Mouse (Mus musculus) myocyte (in vitro differentiated cells): ENCODE data around the gene Siglece. TPM values are rescaled to one million over a fixed set of nuclear protein-coding genes. Genes with fewer than 3 reads are reported as not detected.

Source experiments
- H3K27me3 ChIP-seq: one replicate; pipeline ENCODE4 v1.6.1; 2011; ENCODE audit not compliant: control insufficient read depth, insufficient read depth, insufficient read length
- H3K36me3 ChIP-seq: one replicate; pipeline ENCODE4 v1.6.1; 2011; ENCODE audit not compliant: control insufficient read depth, insufficient read depth
- H3K4me2 ChIP-seq: one replicate; pipeline ENCODE4 v1.6.1; 2011; ENCODE audit warnings: low read depth, control low read depth
- H3K4me3 ChIP-seq: one replicate; pipeline ENCODE4 v1.5.1; 2011; ENCODE audit warnings: mild to moderate bottlenecking, control low read depth, moderate library complexity
- H3K79me2 ChIP-seq: one replicate; pipeline ENCODE4 v1.6.1; 2011; ENCODE audit not compliant: control insufficient read depth, insufficient read depth
- H3ac ChIP-seq: one replicate; pipeline ENCODE4 v1.6.1; 2011; ENCODE audit not compliant: control insufficient read depth, insufficient read length
- CEBPB ChIP-seq: IDR thresholded peaks from 2 replicates; pipeline ENCODE4 v1.6.1; 2011; ENCODE audit warnings: mild to moderate bottlenecking, moderate library complexity; ENCODE audit not compliant: poor library complexity, insufficient read depth, severe bottlenecking
- E2F4 ChIP-seq: IDR thresholded peaks from one replicate; pipeline ENCODE4 v1.6.1; 2011; ENCODE audit warnings: mild to moderate bottlenecking, control low read depth, moderate library complexity; ENCODE audit not compliant: insufficient read depth
- MAX ChIP-seq: IDR thresholded peaks from one replicate; pipeline ENCODE4 v1.6.1; 2011; ENCODE audit warnings: low read depth, mild to moderate bottlenecking, control low read depth
- MYOD1 ChIP-seq, 3 experiments: IDR thresholded peaks; one replicate each; pipeline ENCODE4 v1.6.1; 2011; ENCODE audit warnings: control low read depth in 2 of 3, low read depth in 2 of 3, mild to moderate bottlenecking in 2 of 3, moderate library complexity in 1 of 3; ENCODE audit not compliant: insufficient read length in 2 of 3, control insufficient read depth in 1 of 3
- MYOG ChIP-seq, 3 experiments: IDR thresholded peaks; one replicate each; pipeline ENCODE4 v1.6.1; 2011; ENCODE audit warnings: control low read depth in 2 of 3, low read depth in 2 of 3, mild to moderate bottlenecking in 2 of 3; ENCODE audit not compliant: insufficient read length in 2 of 3, control insufficient read depth in 1 of 3, insufficient read depth in 1 of 3
- POLR2A ChIP-seq: IDR thresholded peaks from one replicate; pipeline ENCODE4 v1.6.1; 2011; ENCODE audit warnings: low read depth, mild to moderate bottlenecking, control low read depth, moderate library complexity; ENCODE audit not compliant: insufficient read length
- POLR2AphosphoS2 ChIP-seq: IDR thresholded peaks from one replicate; pipeline ENCODE4 v1.6.1; 2011; ENCODE audit warnings: low read depth, control low read depth; ENCODE audit not compliant: insufficient read length
- REST ChIP-seq: IDR thresholded peaks from one replicate; pipeline ENCODE4 v1.6.1; 2011; ENCODE audit warnings: mild to moderate bottlenecking, control low read depth, moderate library complexity; ENCODE audit not compliant: insufficient read depth, insufficient read length
- SRF ChIP-seq: IDR thresholded peaks from one replicate; pipeline ENCODE4 v1.6.1; 2011; ENCODE audit warnings: low read depth; ENCODE audit not compliant: control insufficient read depth, insufficient read length
- TCF12 ChIP-seq: IDR thresholded peaks from one replicate; pipeline ENCODE4 v1.6.1; 2011; ENCODE audit warnings: mild to moderate bottlenecking, control low read depth; ENCODE audit not compliant: poor library complexity, insufficient read depth, severe bottlenecking
- TCF3 ChIP-seq: IDR thresholded peaks from one replicate; pipeline ENCODE4 v1.6.1; 2011; ENCODE audit warnings: low read depth, control low read depth; ENCODE audit not compliant: insufficient read length
- USF1 ChIP-seq: IDR thresholded peaks from one replicate; pipeline ENCODE4 v1.6.1; 2011; ENCODE audit warnings: low read depth, mild to moderate bottlenecking, control low read depth, moderate library complexity
- polyA plus RNA-seq: library from polyadenylated mRNA; unstranded; fragments of >200 nt; fragmentation: generic; extraction: Trizol; gene quantifications from one replicate; pipeline ENCODE4 v1.2.1, GENCODE M21; 2012; ENCODE audit warnings: missing spikeins

Gene Siglece
- polyA plus RNA-seq, 1 experiment, result not detected

DNA sequence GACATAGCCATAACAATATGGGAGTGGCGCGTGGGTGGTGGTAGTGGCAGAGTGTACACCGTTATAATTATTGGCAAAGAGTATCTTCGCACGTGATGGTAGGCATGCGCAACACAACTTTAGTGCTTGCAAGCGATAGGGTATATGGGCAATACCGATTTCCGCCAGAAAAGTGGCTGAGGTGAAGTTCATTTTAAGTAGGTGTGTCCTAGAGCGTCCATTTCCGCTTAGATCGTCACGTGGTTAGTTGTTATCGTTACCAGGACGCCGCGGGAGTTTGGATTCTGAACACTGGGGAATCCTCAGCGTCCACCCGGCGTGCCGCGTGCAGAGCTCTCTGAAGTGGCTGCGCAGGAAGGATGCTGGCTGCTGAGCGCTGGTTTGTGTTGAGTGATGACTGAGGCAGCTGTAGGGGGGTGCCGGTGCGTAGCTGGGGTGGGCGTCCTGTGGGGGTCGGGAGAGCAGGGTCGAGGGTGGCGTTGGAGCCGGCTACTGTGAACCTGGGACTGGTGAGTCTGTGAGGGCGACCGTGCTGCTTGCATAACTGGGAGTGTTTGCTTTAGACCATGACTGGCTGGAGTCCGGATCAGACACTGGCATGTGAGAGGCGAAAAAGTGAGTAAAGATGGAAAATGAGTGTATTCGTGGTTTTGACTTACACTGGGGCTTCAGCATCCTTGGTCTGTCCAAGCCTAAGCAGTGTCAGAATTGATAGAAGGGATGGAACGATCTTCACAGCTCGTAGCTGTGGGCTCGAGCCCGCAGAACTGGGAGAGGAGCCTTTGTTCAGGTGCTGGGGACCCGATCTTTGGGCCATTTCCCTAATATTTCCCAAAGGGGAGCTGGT lies 52.8 kb downstream of the Siglece start, which contains the start of gene Zfp819:
Gene Zfp819 (plus strand): TSS at position 274 of the 847 bp plus-strand sequence.
- Histone ChIP-seq H3K4me3 (no peak within 1 kb of the TSS), H3ac (no peak within 1 kb of the TSS), H3K79me2 (no peaks in the 10 kb centered on the region), H3K4me2 (no peak within 1 kb of the TSS), H3K27me3 (no peaks in the 10 kb centered on the region), H3K36me3 (no peaks in the 10 kb centered on the region)
- TF ChIP-seq CEBPB, result no peak
- no peak for TF ChIP-seq E2F4
- TF ChIP-seq POLR2AphosphoS2, result no peak
- no peak for TF ChIP-seq MYOD1 (IDR thresholded peaks at IDR 0.05; ENCODE audit: control insufficient read depth in 1 of 3, insufficient read length in 2 of 3, low read depth in 2 of 3)
- TF ChIP-seq MYOG (IDR thresholded peaks at IDR 0.05; ENCODE audit: control insufficient read depth in 1 of 3, insufficient read depth in 1 of 3, insufficient read length in 2 of 3, low read depth in 2 of 3), result no peak
- no peak for TF ChIP-seq USF1
- TF ChIP-seq POLR2A, result no peak
- TF ChIP-seq REST, result no peak
- no peak for TF ChIP-seq MAX
- TF ChIP-seq TCF12, result no peak
- TF ChIP-seq SRF, result no peak
- TF ChIP-seq TCF3, result no peak

DNA sequence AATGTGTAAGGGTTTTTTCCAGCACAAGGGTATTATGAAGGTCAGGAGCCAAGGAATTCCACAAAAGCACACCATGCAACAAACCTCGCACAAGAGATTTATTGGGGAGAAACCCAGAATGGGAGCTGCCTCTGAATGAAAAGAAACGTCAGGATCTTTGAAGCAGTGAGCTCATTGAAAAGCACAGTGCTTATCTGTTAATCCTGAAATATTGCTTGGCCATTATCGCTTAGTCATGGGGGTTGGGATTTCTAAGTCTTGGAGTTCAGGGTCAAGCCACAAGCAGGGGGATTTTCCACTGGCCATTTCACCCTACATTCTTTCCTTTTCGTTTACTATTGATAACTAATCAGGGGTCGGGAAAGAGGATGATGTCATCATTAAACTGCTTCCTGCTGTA lies 58.1 kb downstream of the Siglece start:
- Histone ChIP-seq H3K36me3 (no peaks in the 10 kb centered on the region), H3K79me2 (no peaks in the 10 kb centered on the region)

More for the DNA sequence above, 58.1 kb downstream of the Siglece start:
- TF ChIP-seq CEBPB, result no peak
- no peak for TF ChIP-seq POLR2A
- no peak for TF ChIP-seq MAX
- TF ChIP-seq TCF3, result no peak
- TF ChIP-seq MYOG (IDR thresholded peaks at IDR 0.05; ENCODE audit: control insufficient read depth in 1 of 3, insufficient read depth in 1 of 3, insufficient read length in 2 of 3, low read depth in 2 of 3), result no peak
- no peak for TF ChIP-seq USF1
- TF ChIP-seq MYOD1 (IDR thresholded peaks at IDR 0.05; ENCODE audit: control insufficient read depth in 1 of 3, insufficient read length in 2 of 3, low read depth in 2 of 3), result no peak
- TF ChIP-seq SRF, result no peak
- no peak for TF ChIP-seq E2F4
- TF ChIP-seq REST, result no peak
- no peak for TF ChIP-seq POLR2AphosphoS2
- TF ChIP-seq TCF12, result no peak
- H3K4me2 ChIP-seq, result no peak overlapping the region
- H3K4me3 ChIP-seq, result no peak overlapping the region
- H3ac ChIP-seq, result no peak overlapping the region
- H3K27me3 ChIP-seq, result no peaks in the 10 kb centered on the region

Other genes starting within 250 kb of the Siglece start
- not detected for gene Lim2, start 232.5 kb downstream of the Siglece start, polyA plus RNA-seq
- not detected for gene Nkg7, start 223.1 kb downstream of the Siglece start, polyA plus RNA-seq
- gene Cldnd2, start 219.4 kb downstream of the Siglece start, polyA plus RNA-seq, result not detected
- 244 TPM for gene Etfb, start 216.1 kb downstream of the Siglece start, polyA plus RNA-seq
- gene Gm45233, start 216.0 kb downstream of the Siglece start, polyA plus RNA-seq, result 0.12 TPM
- 0.73 TPM for gene Vsig10l, start 197.0 kb downstream of the Siglece start, polyA plus RNA-seq
- 4.9 TPM for gene Iglon5, start 170.1 kb downstream of the Siglece start, polyA plus RNA-seq
- gene 4931406B18Rik, start 154.2 kb downstream of the Siglece start, polyA plus RNA-seq, result not detected
- gene Cd33, start 115.7 kb downstream of the Siglece start, polyA plus RNA-seq, result 0.02 TPM
- 0.72 TPM for gene Zfp658, start 97.9 kb downstream of the Siglece start, polyA plus RNA-seq
- 2.8 TPM for gene Zfp719, start 80.6 kb downstream of the Siglece start, polyA plus RNA-seq
- gene Zfp819, start 53.0 kb downstream of the Siglece start, polyA plus RNA-seq, result not detected
- not detected for gene Ceacam18, start 25.5 kb downstream of the Siglece start, polyA plus RNA-seq
- 9.9 TPM for gene Ctu1, start 11.9 kb upstream of the Siglece start, polyA plus RNA-seq
- not detected for gene Klk14, start 30.3 kb upstream of the Siglece start, polyA plus RNA-seq
- not detected for gene Klk13, start 52.4 kb upstream of the Siglece start, polyA plus RNA-seq
- 0.05 TPM for gene Klk12, start 108.7 kb upstream of the Siglece start, polyA plus RNA-seq
- gene Klk11, start 114.4 kb upstream of the Siglece start, polyA plus RNA-seq, result 0.56 TPM
- 1.1 TPM for gene Klk10, start 120.9 kb upstream of the Siglece start, polyA plus RNA-seq
- gene Klk9, start 131.7 kb upstream of the Siglece start, polyA plus RNA-seq, result not detected
- gene Klk8, start 137.4 kb upstream of the Siglece start, polyA plus RNA-seq, result not detected
- not detected for gene Klk7, start 151.1 kb upstream of the Siglece start, polyA plus RNA-seq
- gene Klk6, start 164.3 kb upstream of the Siglece start, polyA plus RNA-seq, result not detected
- gene Klk5, start 181.8 kb upstream of the Siglece start, polyA plus RNA-seq, result not detected
- 0.22 TPM for gene Klk4, start 221.0 kb upstream of the Siglece start, polyA plus RNA-seq